Comparison of ENCODE assay signal across 27 mouse cellular contexts in the genomic region with DNA sequence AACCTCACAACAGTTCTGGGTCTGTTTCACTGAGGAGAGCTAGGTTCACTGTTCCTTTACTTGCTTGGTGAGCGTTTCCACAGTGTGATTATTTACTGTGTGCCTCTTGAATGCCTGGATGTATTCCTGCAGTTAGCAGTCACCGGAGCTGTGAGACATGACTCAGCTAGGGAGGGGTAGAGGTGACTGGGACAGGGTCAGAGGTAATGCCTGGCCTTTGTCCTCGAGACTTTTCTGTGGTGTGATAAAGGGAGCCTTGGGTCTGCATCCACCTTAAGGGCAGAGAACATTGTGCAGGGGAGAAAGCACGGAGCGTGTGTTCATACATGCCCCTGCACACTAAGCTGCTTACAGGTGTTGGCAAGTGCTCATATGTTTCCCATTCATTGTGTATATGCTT.
"Had no signal": no experiment of that assay in that cellular context is flagged by ENCODE, and none has a peak within 500 bp of the region (broad histone marks: within the 10 kb centered on the region; RNA-seq: fewer than 3 reads in every experiment).

No protein-coding gene starts in this region.

- H3K27ac ChIP-seq: heart, adult 2 months; heart, embryonic 13.5 days; heart, embryonic 15.5 days; hindbrain, embryonic 13.5 days; hindbrain, embryonic 15.5 days; hindbrain, postnatal 0 days; kidney, embryonic 15.5 days; kidney, postnatal 0 days; limb, embryonic 12.5 days; limb, embryonic 15.5 days; liver, embryonic 12.5 days; liver, embryonic 14.5 days had no signal

- H3K36me3 ChIP-seq: heart, embryonic 13.5 days; heart, embryonic 15.5 days; hindbrain, embryonic 13.5 days; hindbrain, embryonic 15.5 days; kidney, embryonic 15.5 days; limb, embryonic 12.5 days; limb, embryonic 15.5 days; liver, embryonic 12.5 days had no signal

- H3K4me3 ChIP-seq: heart, adult 2 months; heart, embryonic 13.5 days; heart, embryonic 15.5 days; hindbrain, embryonic 13.5 days; hindbrain, embryonic 15.5 days; kidney, embryonic 15.5 days; limb, embryonic 12.5 days; limb, embryonic 15.5 days; liver, embryonic 12.5 days had no signal

- H3K4me2 ChIP-seq: heart, embryonic 11.5 days; heart, embryonic 13.5 days; heart, embryonic 15.5 days; hindbrain, embryonic 13.5 days; hindbrain, embryonic 15.5 days; kidney, embryonic 15.5 days; limb, embryonic 12.5 days; limb, embryonic 15.5 days; liver, embryonic 12.5 days had no signal

- H3K4me1 ChIP-seq: heart, embryonic 15.5 days; liver, embryonic 12.5 days had no signal

- ATAC-seq: hindbrain, postnatal 0 days; intestine, embryonic 16.5 days; liver, embryonic 12.5 days had no signal

- H3K9ac ChIP-seq: heart, embryonic 13.5 days; heart, embryonic 15.5 days; hindbrain, embryonic 13.5 days; hindbrain, embryonic 15.5 days; kidney, embryonic 15.5 days; limb, embryonic 12.5 days; limb, embryonic 15.5 days; liver, embryonic 12.5 days; liver, embryonic 14.5 days had no signal

- H3K9me3 ChIP-seq: heart, embryonic 13.5 days; heart, embryonic 15.5 days; hindbrain, embryonic 13.5 days; hindbrain, embryonic 15.5 days; kidney, embryonic 15.5 days; limb, embryonic 12.5 days; limb, embryonic 15.5 days; liver, embryonic 12.5 days had no signal

- H3K27me3 ChIP-seq: heart, embryonic 13.5 days; heart, embryonic 15.5 days; hindbrain, embryonic 13.5 days; hindbrain, embryonic 15.5 days; kidney, embryonic 15.5 days; limb, embryonic 15.5 days; liver, embryonic 12.5 days had no signal

- DNase-seq: gastrocnemius, postnatal 14 days; gastrocnemius, postnatal 36 days; heart, adult 11 months; heart, adult 2 months; heart, postnatal 14 days; heart, postnatal 36 days; kidney, adult 11 months; kidney, adult 2 months; kidney, adult 9 months; kidney, postnatal 14 days; kidney, postnatal 36 days; layer of hippocampus, adult 9-11 months; layer of hippocampus, postnatal 36 days; left cerebral cortex, postnatal 4 days had no signal
